Mouse (Mus musculus) Muller cell, postnatal 12 days (primary cell): ENCODE measurements around the gene Tax1bp1.

ENCODE experiments used
- DNase-seq: peaks from one replicate; pipeline ENCODE4 v3.0.0-alpha.2; 2015; ENCODE audit errors: inconsistent ontology term

Tax1bp1 gene

GRCm38 (mm10) chr6:52705280-52705679 lies 8.2 kb upstream of the Tax1bp1 start:
- DNase-seq: no peak

- no peak for DNase-seq
These were observed 5.7 kb upstream of the Tax1bp1 start for GRCm38 (mm10) chr6:52707815-52708214.

GRCm38 (mm10) chr6:52712563-52712962 lies 966 bp upstream of the Tax1bp1 start:
- no peak for DNase-seq

- peak; percentile 83 for DNase-seq
These were observed 474 bp downstream of the Tax1bp1 start for GRCm38 (mm10) chr6:52713897-52714509.

- DNase-seq: no peak
These were observed 4.1 kb downstream of the Tax1bp1 start for GRCm38 (mm10) chr6:52717493-52718192.

GRCm38 (mm10) chr6:52724805-52725439 lies 11.4 kb downstream of the Tax1bp1 start:
- DNase-seq: peak; percentile 27

GRCm38 (mm10) chr6:52730338-52730737 lies 16.8 kb downstream of the Tax1bp1 start:
- DNase-seq: peak; percentile 12

- no peak for DNase-seq
These were observed 21.1 kb downstream of the Tax1bp1 start for GRCm38 (mm10) chr6:52734630-52735029.

- no peak for DNase-seq
These were observed 39.3 kb downstream of the Tax1bp1 start for GRCm38 (mm10) chr6:52752832-52753231.

GRCm38 (mm10) chr6:52765206-52765605 lies 51.7 kb downstream of the Tax1bp1 start:
- DNase-seq: no peak

- DNase-seq: no peak
These were observed 57.3 kb downstream of the Tax1bp1 start for GRCm38 (mm10) chr6:52770789-52771188.

- DNase-seq: no peak
These were observed 59.6 kb downstream of the Tax1bp1 start for GRCm38 (mm10) chr6:52773132-52773531.

- DNase-seq: no peak
These were observed 61.8 kb downstream of the Tax1bp1 start for GRCm38 (mm10) chr6:52775350-52775749.

- DNase-seq: no peak
These were observed 62.4 kb downstream of the Tax1bp1 start for GRCm38 (mm10) chr6:52775956-52776355.

GRCm38 (mm10) chr6:52777034-52777433 lies 63.5 kb downstream of the Tax1bp1 start:
- DNase-seq: no peak

GRCm38 (mm10) chr6:52778523-52778922 lies 65.0 kb downstream of the Tax1bp1 start:
- DNase-seq: no peak

- no peak for DNase-seq
These were observed 66.0 kb downstream of the Tax1bp1 start for GRCm38 (mm10) chr6:52779546-52779945.

- DNase-seq: no peak
These were observed 76.8 kb downstream of the Tax1bp1 start for GRCm38 (mm10) chr6:52790316-52790715.

GRCm38 (mm10) chr6:52790781-52791180 lies 77.3 kb downstream of the Tax1bp1 start:
- DNase-seq: no peak

- no peak for DNase-seq
These were observed 78.9 kb downstream of the Tax1bp1 start for GRCm38 (mm10) chr6:52792455-52792854.

GRCm38 (mm10) chr6:52795029-52795841 lies 81.7 kb downstream of the Tax1bp1 start:
- DNase-seq: peak; percentile 41

GRCm38 (mm10) chr6:52796035-52796598 lies 82.6 kb downstream of the Tax1bp1 start:
- DNase-seq: peak; percentile 87
